Mouse (Mus musculus): Measurements from ENCODE around the gene Tpsb2.

Tpsb2 gene

DNA sequence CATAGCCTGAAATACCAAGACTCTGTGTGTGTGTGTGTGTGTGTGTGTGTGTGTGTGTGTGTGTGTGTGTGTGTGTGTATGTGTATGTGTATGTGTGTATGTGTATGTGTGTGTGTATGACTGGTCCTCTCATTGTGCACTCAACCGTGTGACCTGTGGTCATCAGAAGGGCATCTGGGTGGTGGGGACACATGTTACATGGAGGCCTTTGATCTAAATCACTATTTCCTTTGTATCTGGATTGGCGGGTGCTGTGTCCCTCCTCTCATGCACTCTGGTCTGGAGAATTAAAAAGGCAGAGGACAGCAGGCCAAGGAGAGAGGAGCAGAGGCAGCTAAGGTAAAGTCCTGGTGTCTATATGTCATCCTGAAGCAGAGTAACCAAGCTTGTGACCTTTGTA lies at the start of gene Tpsb2:
TSS of gene Tpsb2 (plus strand) at position 301 of the 400 bp plus-strand sequence.
- DNase-seq (ENCODE audit: low spot score): no peak

DNA sequence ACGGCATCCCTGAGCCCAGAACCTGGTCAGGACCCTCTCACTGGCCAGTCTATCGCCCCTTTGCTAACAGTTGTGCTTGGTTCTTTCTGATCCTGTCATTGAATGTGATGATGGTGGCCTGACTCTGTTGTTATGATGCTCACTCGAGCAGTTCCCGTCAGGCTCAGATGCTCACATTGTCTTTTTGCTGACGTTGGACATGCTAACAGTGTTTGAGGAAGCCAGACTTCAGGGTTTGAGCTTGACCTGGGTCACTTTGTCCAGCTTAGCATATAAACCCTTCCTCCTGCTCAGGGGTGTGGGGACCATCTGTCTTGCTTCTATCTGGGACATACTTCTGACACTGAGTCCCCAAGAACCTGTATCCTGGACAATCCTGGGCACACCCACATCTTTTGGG lies 47.8 kb upstream of the Tpsb2 start, which contains the start of gene Prss29:
TSS of gene Prss29 (plus strand) at position 301 of the 400 bp plus-strand sequence.
- no peak for DNase-seq (ENCODE audit: low spot score)

DNA sequence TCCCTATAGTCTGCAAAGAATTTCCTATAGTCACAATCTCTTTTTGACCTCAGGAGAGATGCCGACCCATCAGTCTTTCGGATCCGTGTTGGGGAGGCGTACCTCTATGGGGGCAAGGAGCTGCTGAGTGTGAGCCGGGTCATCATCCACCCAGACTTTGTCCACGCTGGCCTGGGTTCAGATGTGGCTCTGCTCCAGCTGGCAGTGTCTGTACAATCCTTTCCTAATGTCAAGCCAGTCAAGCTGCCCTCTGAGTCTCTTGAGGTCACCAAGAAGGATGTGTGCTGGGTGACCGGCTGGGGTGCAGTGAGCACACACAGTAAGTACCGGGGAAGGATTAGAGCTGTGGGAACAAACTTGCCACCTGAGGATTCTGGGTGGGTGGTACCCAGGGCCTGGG lies 45.3 kb upstream of the Tpsb2 start:
- no peak for DNase-seq (ENCODE audit: low spot score)

DNA sequence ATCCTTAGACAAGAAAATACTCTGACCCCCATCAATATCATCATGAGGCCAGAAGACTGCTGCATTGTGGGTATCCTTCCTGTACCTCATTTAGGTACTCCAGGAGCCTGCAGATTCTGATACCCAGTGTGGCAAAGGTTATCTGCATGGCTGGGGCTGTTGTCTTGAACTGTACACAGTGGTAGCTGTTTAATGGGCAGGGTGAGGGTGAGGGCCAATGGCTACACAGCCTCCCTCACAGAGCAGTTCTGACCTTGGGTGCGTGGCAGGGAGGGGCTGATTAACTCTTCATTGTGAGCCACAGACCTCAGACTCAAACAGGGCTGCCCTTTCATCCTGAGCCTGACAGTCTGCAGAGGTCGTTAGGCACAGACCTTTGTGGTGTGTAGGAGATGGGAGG lies 43.2 kb upstream of the Tpsb2 start:
- DNase-seq (ENCODE audit: low spot score): no peak

DNA sequence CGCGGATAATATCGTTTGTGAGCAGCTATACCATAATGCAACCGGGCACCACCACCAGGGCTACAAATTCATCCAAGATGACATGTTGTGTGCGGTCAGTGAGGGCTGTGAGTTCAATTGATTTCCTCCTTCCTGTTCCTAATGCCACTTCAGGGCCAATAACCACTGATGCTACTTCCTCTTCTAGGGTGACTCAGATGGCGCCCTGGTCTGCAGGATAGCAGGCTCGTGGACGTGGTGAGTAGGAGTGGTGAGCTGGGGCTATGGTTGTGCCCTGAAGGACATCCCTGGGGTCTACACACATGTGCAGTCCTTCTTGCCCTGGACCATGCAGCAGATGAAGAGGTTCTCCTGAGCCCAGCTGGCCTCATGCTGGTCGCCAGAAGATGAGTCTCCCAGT lies 33.8 kb upstream of the Tpsb2 start:
- DNase-seq (ENCODE audit: low spot score): no peak

DNA sequence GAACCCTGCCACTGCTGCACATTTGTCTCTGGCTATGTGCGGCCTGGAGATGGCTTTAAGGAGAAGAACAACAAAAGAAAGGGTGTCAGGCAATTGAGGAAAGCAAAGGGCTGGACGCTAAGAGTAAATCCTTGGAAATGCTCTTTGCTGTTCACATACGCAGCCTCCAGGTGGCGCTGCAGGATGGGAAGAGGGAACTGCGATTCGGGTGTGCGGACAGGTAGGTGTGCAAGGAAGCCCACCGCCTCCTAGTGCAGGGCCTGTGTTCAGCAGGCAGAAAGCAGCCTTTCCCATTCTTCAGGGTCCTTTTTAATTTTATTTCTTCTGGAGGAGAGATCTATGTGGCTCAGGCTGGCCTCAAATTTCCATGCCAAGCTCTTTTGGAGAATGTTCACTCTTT lies 32.2 kb upstream of the Tpsb2 start:
- DNase-seq (ENCODE audit: low spot score): peak; percentile 10

DNA sequence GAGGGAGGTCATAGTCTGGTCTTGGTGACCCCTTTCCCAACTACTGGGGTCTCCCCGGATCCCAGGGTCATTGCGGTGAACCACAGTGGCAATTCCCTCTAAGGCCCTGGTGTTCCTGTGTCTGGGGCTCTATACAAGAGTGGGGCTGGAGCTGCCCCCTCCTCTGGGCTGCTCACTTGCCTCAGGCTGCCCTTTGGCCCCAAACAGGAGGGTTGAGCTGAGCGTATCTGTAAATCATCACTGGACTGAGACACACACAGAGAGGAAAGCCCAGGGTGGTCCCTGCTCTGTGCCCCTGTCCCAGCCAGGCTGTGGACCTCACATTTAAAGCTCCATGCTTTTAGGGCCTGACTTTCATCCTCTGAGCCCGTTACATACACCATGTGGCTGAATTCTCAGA lies 27.9 kb upstream of the Tpsb2 start:
- no peak for DNase-seq (ENCODE audit: low spot score)

DNA sequence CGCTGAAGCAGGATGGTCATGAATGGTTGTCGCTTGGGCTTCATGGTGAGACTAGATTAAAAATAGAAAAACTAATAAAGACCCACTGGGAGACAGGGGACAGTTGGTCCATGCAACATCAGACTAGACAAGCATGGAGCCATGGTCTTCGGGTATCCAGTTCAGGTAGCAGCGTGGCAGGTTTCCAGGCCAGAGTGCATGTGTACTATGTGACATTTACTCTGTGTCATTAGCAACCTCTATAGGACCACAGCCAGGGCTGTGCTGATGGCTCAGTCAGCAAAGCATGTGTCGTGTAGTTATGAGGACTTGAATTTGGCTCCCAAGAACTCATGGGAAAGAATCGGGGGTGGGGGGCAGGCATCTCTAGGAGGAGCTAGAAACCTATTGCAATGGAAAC lies 26.1 kb upstream of the Tpsb2 start:
- no peak for DNase-seq (ENCODE audit: low spot score)

DNA sequence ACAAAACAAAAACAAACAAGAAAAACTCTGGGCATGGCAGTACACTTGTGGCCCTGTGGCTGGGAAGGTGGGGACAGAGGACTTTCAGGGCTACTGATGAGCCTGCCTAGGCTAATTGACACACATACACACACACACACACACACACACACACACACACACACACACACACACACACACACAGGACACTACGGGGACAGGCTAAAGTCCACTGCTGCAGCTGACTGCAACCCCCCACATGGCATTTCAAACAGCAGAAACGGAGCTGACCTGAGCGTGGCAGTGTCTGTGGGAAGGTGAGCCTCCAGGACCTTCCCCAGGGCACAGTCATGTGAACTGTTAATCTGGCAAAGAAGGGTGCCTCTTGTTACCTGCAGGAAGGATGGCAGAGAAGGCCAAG lies 24.6 kb upstream of the Tpsb2 start:
- no peak for DNase-seq (ENCODE audit: low spot score)

DNA sequence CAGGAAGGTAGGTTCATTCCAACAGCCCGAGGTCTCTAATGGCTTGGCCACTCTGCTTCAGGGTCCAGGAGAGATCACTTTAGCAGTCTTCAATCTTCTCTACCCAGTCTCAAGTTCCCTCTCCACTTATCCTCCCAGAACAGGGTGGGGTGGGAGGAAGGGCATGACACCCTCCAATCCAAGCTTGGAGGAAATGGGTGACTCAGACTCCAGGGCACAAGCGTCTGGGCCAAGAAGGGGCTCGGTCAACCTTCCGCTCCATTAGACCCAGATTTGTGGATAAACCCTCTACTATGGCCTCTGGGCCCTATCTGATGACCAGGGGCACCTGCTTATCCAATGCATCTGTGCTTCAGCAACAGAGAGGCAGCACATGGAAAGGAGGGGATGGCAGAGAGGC lies 20.6 kb upstream of the Tpsb2 start, which contains the start of gene Tpsab1:
TSS of gene Tpsab1 (minus strand) at position 101 of the 400 bp plus-strand sequence.
- no peak for DNase-seq (ENCODE audit: low spot score)

DNA sequence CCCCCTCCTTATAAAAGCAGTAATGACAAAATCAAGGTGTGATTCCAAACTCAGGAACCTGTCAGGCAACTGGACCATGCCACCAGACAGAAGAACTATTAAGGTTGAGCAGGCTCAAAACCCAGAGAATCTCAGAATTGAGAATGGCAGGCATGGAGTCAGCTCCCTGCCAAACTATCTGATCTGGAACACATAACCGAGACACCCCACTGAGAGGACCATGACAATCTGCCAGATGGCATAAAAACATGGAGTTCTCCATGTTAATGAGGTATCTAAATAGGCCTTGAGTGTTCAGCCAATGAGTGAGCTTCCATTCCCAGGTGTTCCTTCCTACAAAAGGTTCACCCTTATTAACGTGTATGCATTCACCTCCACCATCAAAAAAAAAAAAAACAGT lies 4.8 kb upstream of the Tpsb2 start:
- no peak for DNase-seq (ENCODE audit: low spot score)

DNA sequence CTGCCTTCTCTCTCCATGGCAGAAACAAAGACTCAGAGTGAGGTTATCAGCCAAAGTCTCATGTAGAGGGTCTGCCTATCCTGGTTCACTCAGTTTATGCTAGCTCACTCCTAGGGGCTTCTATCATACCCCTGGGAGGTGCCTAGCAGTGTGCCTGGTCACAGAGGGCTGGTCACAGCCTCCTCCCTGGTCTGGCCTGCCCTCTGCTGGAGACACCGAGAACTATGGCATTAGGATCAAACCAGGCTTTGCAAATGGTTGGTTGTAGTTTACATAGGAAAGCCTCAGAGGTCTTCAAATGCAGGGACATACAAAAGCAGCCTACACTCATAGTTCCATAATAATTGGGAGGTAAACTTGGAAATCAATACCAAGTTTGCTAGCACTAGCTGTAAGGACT lies 2.4 kb upstream of the Tpsb2 start:
- no peak for DNase-seq (ENCODE audit: low spot score)

DNA sequence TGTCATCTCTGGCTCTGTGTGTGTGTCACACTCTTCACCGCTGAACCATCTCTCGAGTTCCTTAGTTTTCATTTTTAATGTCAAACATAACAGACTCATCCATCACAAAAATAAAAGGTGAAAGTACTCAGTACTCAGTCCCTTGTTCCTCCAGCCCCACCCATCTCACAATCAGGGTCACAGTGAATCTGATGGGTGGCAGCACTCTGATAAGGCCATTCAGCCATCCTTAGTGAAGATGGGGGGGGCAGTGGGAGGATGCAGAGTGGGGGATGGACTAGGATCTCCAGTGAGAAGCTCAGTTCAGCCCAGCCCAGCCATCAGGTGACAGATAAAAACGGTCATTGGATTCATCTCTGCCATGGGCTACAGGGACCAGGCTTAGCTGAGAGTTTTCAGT lies 2.9 kb downstream of the Tpsb2 start, which contains the start of gene Tpsg1:
TSS of gene Tpsg1 (plus strand) at position 301 of the 400 bp plus-strand sequence.
- no peak for DNase-seq (ENCODE audit: low spot score)

DNA sequence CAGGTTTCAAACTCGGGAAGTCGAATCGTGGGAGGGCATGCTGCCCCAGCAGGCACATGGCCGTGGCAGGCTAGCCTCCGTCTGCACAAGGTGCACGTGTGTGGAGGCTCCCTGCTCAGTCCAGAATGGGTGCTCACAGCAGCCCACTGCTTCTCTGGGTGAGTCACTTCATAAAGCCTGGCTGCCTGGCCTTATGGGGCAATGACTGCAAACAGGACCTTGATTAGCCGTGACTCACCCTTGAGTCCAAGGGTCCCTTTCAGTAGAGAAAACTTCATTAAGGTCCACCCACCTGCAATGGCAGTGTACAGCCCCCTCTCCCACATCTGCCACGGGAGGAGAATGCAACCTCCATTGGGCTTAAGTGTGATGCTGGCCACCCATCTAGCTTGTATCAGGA lies 6.4 kb downstream of the Tpsb2 start:
- DNase-seq (ENCODE audit: low spot score): no peak

DNA sequence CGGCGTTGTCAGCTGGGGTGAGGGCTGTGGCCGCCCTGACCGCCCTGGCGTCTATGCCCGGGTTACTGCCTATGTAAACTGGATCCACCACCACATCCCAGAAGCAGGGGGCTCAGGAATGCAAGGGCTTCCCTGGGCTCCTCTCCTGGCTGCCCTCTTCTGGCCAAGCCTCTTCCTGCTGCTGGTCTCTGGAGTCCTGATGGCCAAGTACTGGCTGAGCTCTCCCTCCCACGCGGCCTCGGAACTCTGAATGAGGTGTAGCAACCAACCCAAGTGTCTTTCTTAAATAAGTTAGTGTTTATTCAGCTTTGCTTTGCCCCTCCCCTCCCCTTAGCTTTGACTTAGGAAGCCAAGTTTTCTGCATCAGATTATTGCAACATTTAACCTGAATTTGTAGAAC lies 7.9 kb downstream of the Tpsb2 start:
- DNase-seq (ENCODE audit: low spot score): no peak

DNA sequence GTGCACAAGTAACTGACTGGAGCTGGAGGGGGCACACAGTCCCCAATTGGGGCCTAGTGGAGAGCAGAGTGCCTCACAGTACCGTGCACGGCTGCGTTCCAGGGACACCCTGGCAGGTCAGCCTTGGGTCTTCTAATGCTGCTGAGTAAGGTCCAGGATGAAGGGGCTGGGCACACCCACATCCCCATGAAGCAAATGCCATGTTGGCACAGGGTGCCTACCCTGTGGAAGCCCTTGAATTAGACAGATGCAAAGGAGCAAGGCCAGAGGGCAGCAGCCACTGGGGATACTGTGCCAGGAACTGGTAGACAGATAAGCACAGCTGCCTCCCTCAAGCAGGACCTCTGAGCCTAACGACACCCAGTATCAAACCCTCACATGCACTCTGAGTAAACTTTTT lies 28.4 kb downstream of the Tpsb2 start:
- DNase-seq (ENCODE audit: low spot score): no peak

DNA sequence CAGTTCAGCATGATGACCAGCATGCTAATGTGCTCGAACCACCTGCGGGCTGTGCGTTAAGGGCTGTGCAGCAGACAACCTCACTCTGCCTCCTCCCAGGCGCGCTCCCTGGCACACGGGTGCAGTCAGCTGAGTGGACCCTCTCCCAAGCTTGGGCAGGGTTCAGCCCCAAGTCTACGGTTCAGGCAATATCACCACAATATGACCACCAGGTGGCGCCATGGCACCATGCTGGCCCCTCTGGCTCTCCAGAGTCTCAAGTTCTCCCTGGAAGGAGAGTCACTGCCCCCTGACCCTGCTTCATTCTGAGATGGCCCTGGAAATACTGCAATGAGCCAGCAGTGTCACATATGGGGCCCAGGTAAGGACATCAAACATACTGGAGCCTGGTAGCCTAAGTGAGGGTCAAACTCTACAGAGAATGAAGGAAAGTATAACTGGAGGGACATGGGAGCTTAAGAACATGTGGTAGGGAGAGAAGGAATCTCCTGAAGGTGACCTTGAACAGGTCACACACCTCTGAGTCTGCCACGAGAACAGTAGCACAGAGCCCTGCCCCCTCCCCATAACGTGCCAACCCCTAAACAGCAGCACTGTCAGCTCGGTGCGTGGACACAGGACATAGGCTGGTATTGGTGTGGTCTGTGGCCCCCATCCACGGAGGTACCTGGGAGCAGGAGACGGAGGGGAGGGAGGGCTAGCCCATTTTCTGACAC lies 31.9 kb downstream of the Tpsb2 start:
- peak; percentile 29 for DNase-seq (ENCODE audit: low spot score)

DNA sequence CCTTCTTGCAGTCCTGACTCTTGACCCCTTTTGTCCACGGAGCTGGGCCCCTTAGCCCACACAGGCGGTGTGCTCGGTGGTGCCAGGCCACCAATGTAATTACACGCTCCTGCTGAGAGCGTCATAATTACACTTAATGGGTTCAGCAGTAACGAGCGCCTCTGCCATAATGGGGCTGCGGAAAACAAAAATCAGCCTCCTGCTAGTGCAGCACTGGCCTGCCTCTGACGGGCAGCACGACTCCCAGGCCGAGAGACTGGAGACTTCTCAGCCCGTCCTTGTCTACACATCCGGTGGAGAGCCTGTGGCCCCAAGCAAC lies 32.4 kb downstream of the Tpsb2 start:
- DNase-seq (ENCODE audit: low spot score): no peak

DNA sequence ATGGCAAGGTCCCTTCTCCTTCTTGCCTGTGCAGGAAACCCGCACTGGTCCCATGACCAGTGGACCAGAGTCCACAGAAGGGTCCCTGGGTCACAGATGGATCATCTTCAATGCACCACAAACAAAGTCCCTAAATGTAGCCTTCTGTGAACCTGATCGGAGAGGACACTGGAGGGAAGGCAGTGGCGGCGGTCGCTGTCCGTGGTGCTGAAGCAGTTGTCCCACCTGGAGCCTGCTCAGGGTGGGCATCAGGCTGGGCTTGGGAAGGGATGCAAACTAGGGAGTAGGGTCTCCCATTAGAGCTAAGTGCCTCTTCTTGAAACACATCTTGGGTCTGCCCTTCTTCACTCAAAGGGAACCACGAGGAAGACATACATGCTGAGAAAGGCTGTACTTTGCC lies 34.3 kb downstream of the Tpsb2 start:
- no peak for DNase-seq (ENCODE audit: low spot score)

DNA sequence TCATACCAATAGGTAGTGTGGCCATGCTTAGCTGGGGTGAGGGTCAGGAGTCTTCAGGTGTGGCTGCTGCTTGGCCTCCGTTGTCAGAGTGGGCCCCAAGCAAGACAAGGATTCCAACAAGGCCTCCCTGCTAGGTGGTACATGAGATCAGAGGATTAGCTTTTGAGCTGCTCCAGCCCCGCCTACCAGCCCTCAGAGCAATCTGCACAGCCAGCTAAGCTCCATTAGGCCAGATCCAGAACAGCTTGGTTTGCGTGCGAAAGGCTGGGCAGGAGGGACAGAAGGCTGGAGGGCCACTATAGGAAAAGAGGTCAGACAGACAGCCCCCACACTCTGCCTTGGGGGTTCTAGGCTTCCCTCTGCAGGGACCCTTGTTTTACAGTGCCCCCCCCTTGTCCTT lies 35.4 kb downstream of the Tpsb2 start:
- DNase-seq (ENCODE audit: low spot score): no peak

DNA sequence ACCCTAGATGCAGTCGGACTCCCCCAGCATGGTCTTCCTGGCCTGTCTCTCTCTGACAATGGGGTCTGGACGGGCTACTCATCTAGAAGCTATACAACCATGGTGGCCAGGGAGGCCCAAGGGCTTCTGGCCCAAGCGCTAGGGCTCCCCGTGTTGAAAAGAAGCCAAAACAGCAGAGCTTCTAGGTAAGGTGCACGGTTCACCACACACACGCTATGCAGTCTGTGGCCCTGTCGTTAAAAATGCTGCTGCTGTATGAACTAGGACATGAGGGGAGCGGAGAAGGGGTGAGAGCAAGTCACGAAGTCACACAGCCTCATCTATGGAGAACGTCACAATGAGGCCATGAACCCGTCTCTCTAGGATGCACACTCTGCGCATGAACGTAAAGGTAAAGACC lies 36.1 kb downstream of the Tpsb2 start:
- DNase-seq (ENCODE audit: low spot score): no peak

DNA sequence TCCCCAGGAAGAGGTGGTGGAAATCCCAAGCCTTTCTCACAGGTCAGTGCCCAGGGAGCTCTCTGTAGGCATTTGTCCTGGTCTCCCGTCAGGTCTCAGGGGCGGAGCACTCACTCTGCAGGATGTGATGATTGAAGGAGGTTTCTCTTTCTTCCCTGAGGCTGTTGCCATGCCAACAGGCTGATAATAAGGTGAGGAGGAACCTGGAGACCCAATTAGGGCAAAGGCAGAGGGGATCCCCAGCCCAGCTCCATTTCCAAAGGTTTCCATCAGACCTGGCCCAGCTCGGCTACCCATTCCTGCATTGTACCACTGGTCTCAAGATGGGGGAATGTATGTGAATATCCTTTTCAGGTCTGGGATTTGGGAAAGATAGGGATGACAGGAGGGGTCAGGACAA lies 38.1 kb downstream of the Tpsb2 start:
- DNase-seq (ENCODE audit: low spot score): no peak

DNA sequence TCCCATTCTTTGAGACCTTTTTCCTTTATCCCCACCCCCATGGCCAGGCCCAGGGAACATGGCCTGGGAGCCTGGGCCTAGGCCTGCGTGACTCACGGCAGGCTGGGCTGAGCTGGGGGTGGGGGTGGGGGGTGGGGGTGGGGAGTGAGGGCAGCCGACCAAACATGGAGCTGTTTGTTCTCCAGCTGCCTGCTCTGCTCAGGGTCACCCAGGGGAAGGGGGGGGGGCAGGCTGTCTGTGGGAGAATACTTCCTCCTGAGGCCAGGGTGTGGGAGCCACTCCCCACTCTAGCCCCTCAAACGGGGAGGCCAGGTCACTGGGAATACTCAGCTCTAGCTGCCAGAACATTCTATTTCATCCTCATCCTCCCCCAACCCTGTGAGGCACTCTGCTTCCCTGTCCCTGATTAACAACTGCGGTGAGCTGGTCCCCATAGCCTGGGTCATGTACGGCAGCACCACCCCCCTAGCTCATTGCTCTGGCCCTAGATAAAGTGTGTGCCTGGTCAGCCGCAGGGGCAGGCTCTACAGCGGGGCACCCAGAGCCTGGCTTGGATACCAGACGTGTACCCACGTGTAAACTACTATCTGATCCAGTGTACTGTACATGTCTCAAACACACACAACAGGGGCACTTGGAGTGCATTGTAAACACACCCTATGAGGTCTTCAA lies 39.3 kb downstream of the Tpsb2 start:
- DNase-seq (ENCODE audit: low spot score): no peak

DNA sequence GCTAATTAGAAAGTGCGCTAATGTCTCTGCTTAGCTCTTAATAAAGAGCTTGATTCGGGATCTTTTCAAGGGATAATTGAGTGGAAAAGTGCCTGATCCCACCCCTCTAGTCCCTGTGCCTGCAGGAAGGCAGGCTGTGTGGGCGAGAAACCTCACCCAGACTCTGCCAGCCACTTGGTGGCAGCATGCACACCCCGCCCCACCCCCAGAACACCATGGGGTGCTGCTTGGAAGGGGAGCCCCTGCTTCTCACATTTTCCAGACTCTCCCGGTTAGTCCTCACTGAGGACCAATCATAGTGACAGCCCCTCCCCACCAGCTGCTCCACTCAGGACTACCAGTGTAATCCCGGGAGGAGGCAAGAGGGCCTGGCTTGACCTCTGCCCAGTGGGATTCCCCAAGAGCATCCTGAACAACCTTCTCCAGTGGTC lies 39.9 kb downstream of the Tpsb2 start:
- no peak for DNase-seq (ENCODE audit: low spot score)

Measured in spleen, adult 12 weeks (tissue).